Comparison of ENCODE assay signal across 34 mouse cellular contexts in genomic region chr8:85057367-85057766, GRCm38 (mm10). TPM values are rescaled to one million over a fixed set of nuclear protein-coding genes. Genes with fewer than 3 reads are reported as not detected.
"Had no signal": no experiment of that assay in that cellular context is flagged by ENCODE, and none has a peak within 500 bp of the region (broad histone marks: within the 10 kb centered on the region; RNA-seq: fewer than 3 reads in every experiment).

No protein-coding gene starts in this region.

- H3K4me3 ChIP-seq: gastrocnemius, adult 2 months; heart, adult 2 months; hindbrain, embryonic 10.5 days; hindbrain, embryonic 12.5 days; layer of hippocampus, adult 2 months; left cerebral cortex, adult 2 months; limb, embryonic 10.5 days; limb, embryonic 12.5 days; liver, embryonic 13.5 days; liver, embryonic 15.5 days had no signal

- DNase-seq: gastrocnemius, adult 2 months; gastrocnemius, postnatal 10 days; gastrocnemius, postnatal 36 days; heart, adult 11 months; heart, adult 2 months; heart, postnatal 10 days; heart, postnatal 4 days; kidney, adult 18-20 months; kidney, adult 8-10 months; kidney, postnatal 10 days; kidney, postnatal 25 days; kidney, postnatal 4 days; liver; liver, embryonic 13.5 days had no signal

- H3K27me3 ChIP-seq: hindbrain, embryonic 12.5 days; limb, embryonic 12.5 days; liver, embryonic 13.5 days; liver, embryonic 15.5 days had no signal

- H3K27ac ChIP-seq: gastrocnemius, adult 2 months; heart, adult 2 months; hindbrain, embryonic 10.5 days; hindbrain, embryonic 12.5 days; hindbrain, embryonic 14.5 days; layer of hippocampus, adult 2 months; left cerebral cortex, adult 2 months; limb, embryonic 10.5 days; limb, embryonic 12.5 days; liver, embryonic 13.5 days; liver, embryonic 15.5 days had no signal

- ATAC-seq: hindbrain, embryonic 16.5 days; inflammation-experienced regulatory T-cells, adult 6 months; intestine, embryonic 16.5 days had no signal

- H3K4me2 ChIP-seq: heart, embryonic 11.5 days; hindbrain, embryonic 12.5 days; hindbrain, embryonic 14.5 days; limb, embryonic 12.5 days; liver, embryonic 11.5 days; liver, embryonic 13.5 days; liver, embryonic 15.5 days had no signal

- H3K9me3 ChIP-seq: hindbrain, embryonic 10.5 days; hindbrain, embryonic 12.5 days; limb, embryonic 10.5 days; limb, embryonic 12.5 days; liver, embryonic 13.5 days; liver, embryonic 15.5 days had no signal

- H3K9ac ChIP-seq: hindbrain, embryonic 12.5 days; hindbrain, embryonic 14.5 days; limb, embryonic 12.5 days; liver, embryonic 13.5 days; liver, embryonic 15.5 days had no signal

RNA-seq across cellular contexts. Expression of gene Gm5741, which starts 10.4 kb away (rescaled TPM):
- total RNA-seq: gastrocnemius, adult 2 months; gastrocnemius, postnatal 10 days; gastrocnemius, postnatal 36 days; heart, adult 2 months; heart, postnatal 10 days; heart, postnatal 25 days; heart, postnatal 4 days; layer of hippocampus, adult 2 months; layer of hippocampus, postnatal 10 days; layer of hippocampus, postnatal 25 days; left cerebral cortex, adult 2 months; left cerebral cortex, postnatal 14 days; left cerebral cortex, postnatal 36 days had no signal
- polyA plus RNA-seq: heart, adult 2 months; heart, embryonic 11.5 days; heart, embryonic 14.5 days; heart, embryonic 16.5 days; hindbrain, embryonic 14.5 days; intestine, embryonic 16.5 days; limb, embryonic 10.5 days; limb, embryonic 12.5 days; liver, embryonic 11.5 days; liver, embryonic 13.5 days; liver, embryonic 15.5 days had no signal
